Mouse (Mus musculus): ENCODE results near the gene Pi4k2a.
A peak's percentile ranks its signal among the peaks of the same experiment; 100 is the strongest.

DNA sequence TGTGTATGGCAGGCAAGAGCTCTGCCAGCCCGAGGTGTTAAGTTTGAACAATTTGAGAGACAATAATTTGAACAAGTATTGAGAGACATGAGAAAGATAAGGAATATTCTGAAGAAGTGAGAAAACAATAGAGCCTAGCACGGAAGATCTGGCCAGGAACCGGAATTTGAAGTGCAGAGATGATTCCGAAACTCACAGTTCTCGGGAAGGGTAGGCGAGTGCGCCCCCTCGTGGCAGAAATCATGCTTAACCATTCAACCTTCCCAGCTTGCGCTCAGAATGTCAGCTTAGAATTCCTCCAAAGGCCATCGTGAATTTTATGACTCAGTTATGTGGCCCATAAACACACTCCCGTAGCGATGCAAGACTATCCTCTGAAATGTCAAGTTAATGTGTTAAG lies 75.9 kb downstream of the Pi4k2a start:
- TF ChIP-seq CTCF (IDR thresholded peaks at IDR 0.05; ENCODE audit: low read depth), result peak; percentile 95
- TF ChIP-seq EP300 (IDR thresholded peaks at IDR 0.05; ENCODE audit: low read depth), result no peak
